Mouse (Mus musculus) testis, postnatal 10 days (tissue): ENCODE data around the gene Xlr5c.
"Not testable (repeated sequence)": the region's sequence is repeated elsewhere in the genome, so short reads cannot be mapped to it uniquely, and the experiment has no call there.

Experiments used
- DNase-seq: peaks from one replicate; pipeline ENCODE4 v3.0.0; 2021; ENCODE audit warnings: low spot score

Xlr5c gene

DNA sequence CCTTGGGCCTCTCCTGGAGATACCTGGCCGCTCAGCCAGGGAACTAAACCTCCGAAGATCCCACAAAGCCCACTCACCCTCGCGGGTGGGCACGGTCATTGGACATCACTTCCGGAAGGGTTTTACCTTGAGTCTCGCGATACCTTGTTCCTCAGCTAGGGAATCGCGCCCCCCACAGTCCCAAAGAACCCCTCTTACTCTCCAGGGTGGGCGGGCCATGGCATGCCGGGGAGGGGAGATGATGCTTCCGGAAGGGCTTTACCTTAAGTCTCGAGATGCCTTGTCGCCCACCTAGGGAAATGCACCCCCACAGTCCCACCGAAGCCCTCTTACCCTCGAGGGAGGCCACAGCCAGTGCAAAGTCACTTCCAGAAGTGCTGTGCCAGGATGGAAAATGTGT, at the start of gene Xlr5c, which contains the start of gene Xlr5a:
Gene Xlr5c (minus strand): TSS at position 101 of the 400 bp plus-strand sequence.
Gene Xlr5a (minus strand): TSS at position 101 of the 400 bp plus-strand sequence.
- not testable (repeated sequence) for DNase-seq

DNA sequence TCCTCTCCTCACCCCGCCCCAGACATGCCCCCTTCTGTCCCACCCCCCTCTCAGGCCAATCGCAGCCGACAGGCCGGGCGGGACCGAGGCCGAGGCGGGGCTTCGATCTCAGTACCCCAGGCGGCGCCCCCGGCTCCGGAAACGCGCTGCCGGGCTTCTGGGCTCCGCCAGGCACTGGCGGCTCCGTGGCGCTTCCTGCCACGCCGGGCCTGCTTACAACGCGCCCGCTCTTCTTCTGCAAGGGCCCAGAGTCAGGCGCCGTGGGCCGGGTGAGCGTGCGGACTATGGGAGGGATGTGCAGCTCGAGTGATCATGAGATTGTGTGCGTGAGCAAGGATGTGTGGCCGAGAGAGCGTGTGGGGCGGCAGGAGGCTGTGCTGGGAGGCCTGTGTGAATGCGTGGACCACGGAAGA, 49.7 kb upstream of the Xlr5c start, which contains the start of gene Zfp275:
Gene Zfp275 (plus strand): TSS at position 139 of the 413 bp plus-strand sequence.
- DNase-seq, result peak; percentile 80

DNA sequence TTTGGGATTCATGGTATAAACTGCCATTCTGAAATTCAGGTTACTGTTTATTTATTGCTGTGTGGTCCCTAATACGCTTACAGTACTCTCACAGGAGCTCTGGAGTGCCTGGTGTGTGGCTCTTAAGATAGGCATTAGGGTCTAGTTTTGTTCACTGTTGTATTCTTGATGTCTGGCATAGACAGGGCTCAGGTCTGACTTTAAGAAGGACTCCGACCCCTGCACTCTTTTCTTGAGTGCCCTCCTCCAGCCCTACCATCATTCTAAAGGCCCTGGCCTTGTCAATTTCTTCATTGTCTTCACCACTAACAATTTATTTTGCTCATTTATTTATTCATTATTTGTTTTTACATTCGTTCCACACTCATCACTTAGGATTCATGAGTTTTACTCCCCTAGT, 49.3 kb upstream of the Xlr5c start:
- no peak for DNase-seq

DNA sequence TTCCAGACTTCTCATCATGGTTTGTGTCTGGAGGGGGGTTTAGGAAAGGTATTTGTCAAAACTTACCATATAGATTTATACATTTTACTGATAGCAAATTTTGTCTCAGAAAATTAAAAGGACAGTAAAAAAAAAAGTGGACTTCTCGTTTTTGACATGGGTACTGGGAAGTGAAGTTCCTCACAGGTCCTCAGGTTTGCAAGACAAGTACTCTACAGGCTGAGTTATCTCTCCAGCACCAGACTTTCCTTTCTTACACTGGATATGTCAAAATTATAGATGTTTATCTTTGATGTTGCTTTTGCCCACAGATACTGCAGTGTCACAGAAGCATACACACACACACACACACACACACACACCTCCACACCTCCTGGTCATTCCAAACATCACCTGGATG, 48.7 kb upstream of the Xlr5c start:
- DNase-seq, result no peak

DNA sequence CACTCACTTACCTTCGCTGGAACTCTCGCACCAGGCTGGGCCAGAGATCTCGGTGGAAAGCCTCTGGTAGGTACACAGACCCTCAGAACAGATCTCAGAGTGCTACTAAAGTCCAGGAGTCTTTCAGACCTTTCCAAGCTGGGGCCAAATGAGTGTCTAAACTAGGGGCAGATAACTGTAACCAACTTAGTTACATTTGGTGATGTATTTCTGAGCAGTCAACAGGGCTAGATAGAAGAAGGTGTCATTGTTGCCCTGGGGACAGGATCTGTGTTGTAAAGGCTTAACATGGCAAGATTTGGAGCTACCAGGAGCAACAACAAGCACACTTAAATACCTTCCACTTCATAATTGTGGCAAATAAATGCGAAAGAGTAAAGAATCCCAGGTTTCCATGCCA, 44.0 kb upstream of the Xlr5c start, which contains the start of gene Gm45015:
Gene Gm45015 (minus strand): TSS at position 101 of the 400 bp plus-strand sequence.
- DNase-seq, result no peak

DNA sequence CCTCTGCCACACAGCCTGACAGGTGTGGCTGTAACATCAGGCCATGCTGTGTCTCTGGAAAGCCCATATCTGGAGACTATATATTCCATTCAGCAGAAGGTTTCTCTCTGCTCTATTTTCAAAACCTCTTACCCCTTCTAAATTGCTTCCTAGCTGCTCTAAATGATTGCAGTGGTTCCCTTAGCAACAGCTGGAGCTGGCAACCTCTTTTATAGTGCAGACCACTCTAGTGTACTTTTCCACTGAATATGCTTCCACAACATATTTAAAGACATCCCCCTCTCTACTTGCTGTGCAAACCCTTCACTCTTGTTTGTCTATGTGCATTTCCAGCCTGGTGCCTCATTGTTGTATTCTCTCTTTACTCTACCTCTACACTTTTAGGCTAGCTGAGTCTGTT, 40.8 kb upstream of the Xlr5c start:
- DNase-seq, result no peak

DNA sequence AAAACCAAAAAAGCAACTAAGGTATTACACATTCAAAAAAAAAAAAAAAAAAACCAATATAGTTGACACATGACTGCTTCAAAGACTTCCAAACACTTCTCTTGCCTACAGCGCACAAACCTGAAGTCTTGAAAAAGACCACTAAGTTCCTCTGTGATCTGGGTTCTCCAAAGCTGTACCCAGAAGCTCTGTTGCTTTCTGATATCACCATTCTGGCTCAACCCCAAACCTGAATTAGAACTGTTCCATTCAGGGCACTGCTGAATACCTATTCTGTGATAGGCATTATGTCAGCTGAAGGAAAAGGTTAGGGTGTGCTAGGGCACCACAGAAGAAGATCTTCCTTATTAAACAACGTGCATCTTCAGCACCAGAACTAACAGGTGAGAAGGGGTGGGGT, 34.4 kb upstream of the Xlr5c start:
- DNase-seq, result no peak

DNA sequence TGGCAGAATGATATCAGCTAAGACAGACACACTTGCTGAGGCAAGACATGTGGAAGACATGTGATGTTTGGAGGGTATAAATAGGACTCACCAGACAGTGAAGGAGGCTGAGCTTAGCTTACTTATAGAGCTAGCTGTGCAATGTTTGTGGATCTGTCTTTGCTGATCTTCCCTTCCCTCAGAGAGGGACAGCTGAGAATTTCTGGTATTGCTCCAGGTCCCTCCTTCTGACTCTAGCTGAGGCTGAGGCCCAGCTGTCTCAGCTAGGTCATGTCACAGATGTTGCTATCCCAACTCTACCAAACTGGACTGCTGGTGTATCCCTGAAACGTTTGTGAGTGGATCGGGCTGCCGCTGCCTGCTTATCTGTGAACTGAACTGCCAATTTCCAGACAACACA, 28.3 kb upstream of the Xlr5c start:
- no peak for DNase-seq

DNA sequence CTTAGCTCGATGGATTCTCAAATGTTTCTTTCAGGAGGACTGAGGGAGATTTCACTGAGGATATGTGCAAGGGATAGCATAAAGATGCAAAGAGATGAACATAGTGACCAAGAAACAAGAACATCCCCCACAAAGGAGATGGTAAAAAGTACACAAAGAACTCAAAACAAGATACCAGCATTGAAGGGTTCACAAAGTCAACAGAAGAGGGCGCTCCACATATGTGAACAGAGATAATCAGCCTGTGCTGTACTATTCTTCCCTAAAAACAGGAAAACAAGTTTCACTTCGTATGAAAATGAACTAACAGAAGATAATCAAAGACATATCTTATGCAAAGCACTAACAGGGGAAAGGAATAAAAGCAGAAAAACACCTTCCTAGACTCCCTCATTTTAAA, 19.7 kb upstream of the Xlr5c start:
- peak; percentile 50 for DNase-seq

DNA sequence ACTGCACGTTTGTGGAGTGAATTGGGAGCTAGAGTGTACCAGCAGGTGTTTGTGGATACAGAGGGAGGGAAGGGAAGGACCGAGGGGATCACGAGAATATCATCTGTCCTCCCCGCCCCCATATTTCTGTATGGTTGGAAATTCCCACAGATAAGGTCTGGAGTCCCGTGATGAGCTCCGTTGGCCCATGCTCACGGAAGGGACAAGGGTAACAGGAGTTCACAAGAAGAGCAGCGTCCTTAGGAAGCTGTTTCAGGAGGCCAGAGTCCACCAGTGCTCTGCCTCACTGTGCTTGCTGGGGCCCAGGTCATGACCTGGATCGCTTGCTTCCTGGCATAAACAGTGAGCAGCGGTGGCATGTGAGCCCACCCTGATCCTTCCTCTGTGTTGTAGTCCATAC, 3.0 kb upstream of the Xlr5c start:
- not testable (repeated sequence) for DNase-seq

DNA sequence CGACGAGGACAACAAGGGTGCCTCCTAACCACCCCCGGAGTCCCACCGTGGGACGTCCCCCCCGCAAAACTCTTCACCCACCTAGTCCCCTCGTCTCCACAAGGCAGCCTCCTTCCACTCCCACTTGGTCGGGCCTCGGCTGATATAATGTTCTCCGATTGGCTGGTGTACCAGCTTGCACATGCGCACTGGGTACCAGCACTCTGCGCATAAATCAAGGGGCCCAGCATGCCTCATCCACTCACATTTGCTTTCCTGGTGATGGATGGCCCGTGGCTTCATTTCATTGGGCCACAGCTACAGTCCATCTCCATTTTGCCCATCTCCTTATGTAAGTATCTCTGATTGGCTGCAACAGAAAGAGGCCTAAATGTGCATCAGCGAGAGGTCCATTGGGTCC, 27.5 kb downstream of the Xlr5c start, which contains the start of gene Xlr3c:
Gene Xlr3c (minus strand): TSS at position 121 of the 400 bp plus-strand sequence.
- peak; percentile 32 for DNase-seq

DNA sequence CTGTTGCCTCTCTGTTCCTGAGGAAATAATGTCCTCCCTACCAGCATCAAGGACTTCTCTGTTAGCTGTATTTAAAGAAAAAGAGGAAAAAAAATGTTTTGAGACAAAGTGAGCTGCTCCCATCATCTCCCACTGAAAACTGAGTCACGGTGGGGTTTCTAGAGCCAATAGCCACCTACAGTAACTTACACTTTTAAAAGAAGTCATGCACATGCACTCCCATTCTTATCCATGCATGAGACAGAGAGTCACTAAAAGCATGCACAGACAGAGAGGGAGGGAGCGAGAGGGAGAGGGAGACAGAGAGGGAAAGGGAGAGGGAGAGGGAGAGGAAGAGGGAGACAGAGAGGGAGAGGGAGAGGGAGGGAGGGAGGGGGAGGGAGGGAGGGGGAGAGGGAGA, 30.3 kb downstream of the Xlr5c start:
- DNase-seq, result not testable (repeated sequence)

DNA sequence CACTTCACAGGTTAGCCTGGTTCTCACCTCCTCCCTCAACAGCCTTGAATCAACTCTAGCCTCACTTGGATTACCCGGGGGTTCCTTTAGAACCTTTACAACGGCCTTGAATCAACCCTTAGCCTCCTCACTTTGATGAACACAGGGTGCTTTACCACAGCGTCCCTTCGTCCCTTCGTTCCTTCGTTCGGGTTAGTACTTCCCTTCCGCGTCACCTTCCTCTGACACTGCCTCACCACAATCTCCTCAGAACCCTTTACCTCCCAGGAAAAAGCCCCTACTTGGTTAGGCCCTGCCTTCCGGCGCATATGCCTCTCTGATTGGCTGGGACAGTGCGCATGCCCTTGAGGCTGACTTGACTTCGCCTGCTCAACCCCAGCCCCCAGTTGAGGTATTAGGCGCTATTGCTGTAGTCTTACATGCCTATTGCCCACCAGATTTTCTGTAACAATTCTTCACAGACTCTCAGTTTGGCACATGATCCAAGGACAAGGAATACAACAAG, 49.9 kb downstream of the Xlr5c start, which contains the start of gene Xlr4c:
Gene Xlr4c (minus strand): TSS at position 310 of the 505 bp plus-strand sequence.
- not testable (repeated sequence) for DNase-seq
